Mouse (Mus musculus) limb, embryonic 14.5 days (tissue): ENCODE measurements around the gene Chil6. TPM values are rescaled to one million over a fixed set of nuclear protein-coding genes. Genes with fewer than 3 reads are reported as not detected.

Experiments used
- ATAC-seq: fragments of 200-750 bp; cut with Nextera tagmentation; 2 replicates; pipeline ENCODE4 v1.8.0; 2017; ENCODE audit warnings: low read depth, moderate number of reproducible peaks, moderate TSS enrichment; ENCODE audit not compliant: low FRiP score
- DNase-seq: peaks from one replicate; pipeline ENCODE4 v3.0.0-alpha.2; 2015; ENCODE audit warnings: low spot score
- H3K27ac ChIP-seq: fragments of 300-500 bp; sonication (generic); replicated peaks from 2 replicates; pipeline ENCODE4 v1.5.1; 2014; ENCODE audit warnings: low read depth, mild to moderate bottlenecking, low read length, moderate library complexity, mixed read lengths
- H3K27me3 ChIP-seq: fragments of 300-500 bp; sonication (generic); 2 replicates; pipeline ENCODE4 v1.6.1; 2014; ENCODE audit warnings: low read length, mixed read lengths; ENCODE audit not compliant: control insufficient read depth, insufficient read depth
- H3K36me3 ChIP-seq: fragments of 300-500 bp; sonication (generic); 2 replicates; pipeline ENCODE4 v1.6.1; 2014; ENCODE audit warnings: mild to moderate bottlenecking, low read length, moderate library complexity, mixed read lengths; ENCODE audit not compliant: control insufficient read depth, insufficient read depth
- H3K4me1 ChIP-seq: fragments of 300-500 bp; sonication (generic); 2 replicates; pipeline ENCODE4 v1.6.1; 2014; ENCODE audit warnings: antibody characterized with exemption, low read length, mixed read lengths; ENCODE audit not compliant: control insufficient read depth, insufficient read depth
- H3K4me2 ChIP-seq: fragments of 300-500 bp; sonication (generic); replicated peaks from 2 replicates; pipeline ENCODE4 v1.6.1; 2014; ENCODE audit warnings: low read depth, mild to moderate bottlenecking, low read length, moderate library complexity; ENCODE audit not compliant: severe bottlenecking
- H3K4me3 ChIP-seq: fragments of 300-500 bp; sonication (generic); replicated peaks from 2 replicates; pipeline ENCODE4 v1.5.1; 2014; ENCODE audit warnings: low read length
- H3K9ac ChIP-seq: fragments of 300-500 bp; sonication (generic); 2 replicates; pipeline ENCODE4 v1.6.1; 2014; ENCODE audit warnings: mild to moderate bottlenecking, low read depth, low read length, moderate library complexity; ENCODE audit not compliant: severe bottlenecking
- H3K9me3 ChIP-seq: fragments of 300-500 bp; sonication (generic); 2 replicates; pipeline ENCODE4 v1.6.1; 2016; ENCODE audit warnings: low read length; ENCODE audit not compliant: control insufficient read depth
- POLR2A ChIP-seq: fragments of 200-500 bp; IDR thresholded peaks from 2 replicates; pipeline ENCODE4 v1.8.0; 2012; ENCODE audit warnings: inconsistent platforms, mild to moderate bottlenecking, moderate library complexity, borderline replicate concordance; ENCODE audit not compliant: insufficient read depth, insufficient read length; ENCODE audit errors: extremely low read depth
- WGBS: fragments of 180-500 bp; shearing (Covaris S2); extraction: QIAGEN DNeasy Blood & Tissue Kit; methylation state at CpG from one replicate; pipeline ENCODE4 v1.1.7; 2014; 5-methylcytosine and 5-hydroxymethylcytosine counted together
- polyA plus RNA-seq, 2 experiments: library from polyadenylated mRNA; depleted of rRNA in 1 of 2; stranded (reverse) in 1 of 2; unstranded in 1 of 2; fragments of >200 nt; fragmentation: Nextera tagmentation in 1 of 2; extraction: Ambion mirVana in 1 of 2; gene quantifications; 2 replicates each; pipeline versions ENCODE4 v1.2.1 to v1.2.3; 2012 to 2014

Chil6 gene
- polyA plus RNA-seq (2012; rRNA removed) (not detected in 2 replicates), polyA plus RNA-seq (2014; fragmentation: Nextera tagmentation; extraction: Ambion mirVana) (not detected in 2 replicates)

DNA sequence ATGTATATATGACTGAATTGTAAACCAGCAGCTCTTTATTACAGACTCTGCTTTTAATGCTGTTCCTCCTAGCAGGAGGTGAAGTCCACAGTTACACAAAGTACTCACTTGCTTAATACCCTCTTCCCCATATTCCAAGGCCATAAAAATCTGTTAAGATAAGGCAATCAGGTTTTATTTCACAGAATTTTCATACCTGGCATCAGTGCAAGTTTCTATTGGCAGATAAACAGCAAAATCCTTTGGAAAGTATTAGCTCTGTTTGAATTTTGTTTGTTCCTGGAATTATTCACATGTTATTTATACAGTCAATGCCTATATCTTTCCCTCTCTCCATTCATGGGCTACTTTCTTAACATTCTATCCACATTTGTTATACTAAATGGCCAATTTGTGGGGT lies at the start of gene Chil6:
Gene Chil6 (minus strand): TSS at position 101 of the 400 bp plus-strand sequence.
- no peak within 1 kb of the TSS for H3K4me2 ChIP-seq
- ATAC-seq (no peak), DNase-seq (no peak)
- H3K4me1 ChIP-seq, result no peaks in the 10 kb centered on the region
- no peaks in the 10 kb centered on the region for H3K9me3 ChIP-seq
- TF ChIP-seq POLR2A, result no peak
- no peaks in the 10 kb centered on the region for H3K36me3 ChIP-seq
- no peak within 1 kb of the TSS for H3K9ac ChIP-seq
- no peak within 1 kb of the TSS for H3K4me3 ChIP-seq
- no peaks in the 10 kb centered on the region for H3K27me3 ChIP-seq
- no peak within 1 kb of the TSS for H3K27ac ChIP-seq

DNA sequence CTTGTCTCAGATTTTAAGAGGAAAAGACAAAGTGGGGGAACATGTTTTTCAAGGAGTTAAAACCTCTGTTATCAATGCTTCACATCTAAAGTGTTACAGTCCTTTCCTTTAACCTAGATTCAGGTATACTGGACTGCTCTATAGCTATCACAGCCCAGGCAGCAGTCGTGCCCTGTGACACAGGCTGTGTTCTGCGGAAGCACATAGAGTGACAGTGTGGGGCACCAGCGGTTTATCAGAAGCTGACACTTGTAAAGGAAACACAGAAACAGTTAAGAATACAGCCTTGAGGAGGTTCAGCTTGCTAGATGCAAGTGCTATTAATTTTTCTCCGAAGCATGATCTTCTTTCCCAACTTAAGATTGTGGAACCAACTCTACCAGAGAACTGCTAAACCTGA lies 46.6 kb upstream of the Chil6 start:
- H3K4me1 ChIP-seq, result no peaks in the 10 kb centered on the region
- H3K9ac ChIP-seq, result no peak overlapping the region
- no peak overlapping the region for H3K4me3 ChIP-seq
- DNase-seq, result no peak
- H3K9me3 ChIP-seq, result no peaks in the 10 kb centered on the region
- H3K27ac ChIP-seq, result no peak overlapping the region
- H3K27me3 ChIP-seq, result no peaks in the 10 kb centered on the region
- no peak overlapping the region for H3K4me2 ChIP-seq
- no peaks in the 10 kb centered on the region for H3K36me3 ChIP-seq
- TF ChIP-seq POLR2A, result no peak
- no peak for ATAC-seq
- WGBS, result 74% methylated on average over 4 of the region's 4 CpGs

DNA sequence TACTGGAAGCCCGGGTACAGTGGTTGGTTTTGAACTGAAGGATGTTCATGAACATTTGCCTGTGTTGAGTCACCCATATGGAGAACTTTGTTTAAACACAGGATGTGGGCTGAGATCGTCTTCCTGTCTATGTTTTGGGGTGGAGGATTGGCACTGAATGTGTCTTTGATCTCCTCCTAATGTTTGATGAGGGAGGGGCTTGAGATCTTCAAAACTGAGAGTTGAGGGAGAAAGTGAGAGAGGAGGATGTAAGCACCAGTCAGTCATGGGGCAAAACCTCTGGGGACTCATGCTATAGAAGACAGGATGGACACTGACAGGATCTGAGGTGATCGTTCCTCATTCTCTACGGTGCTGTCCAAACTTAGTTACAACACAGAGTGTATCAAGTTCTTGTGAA lies 43.6 kb upstream of the Chil6 start:
- Histone ChIP-seq H3K36me3 (no peaks in the 10 kb centered on the region), H3K4me3 (no peak overlapping the region), H3K27ac (no peak overlapping the region), H3K4me2 (no peak overlapping the region), H3K27me3 (no peaks in the 10 kb centered on the region), H3K9ac (no peak overlapping the region), H3K4me1 (no peaks in the 10 kb centered on the region), H3K9me3 (no peaks in the 10 kb centered on the region)
- no peak for DNase-seq
- WGBS, result 75% methylated on average over 4 of the region's 4 CpGs
- no peak for ATAC-seq
- TF ChIP-seq POLR2A, result no peak

DNA sequence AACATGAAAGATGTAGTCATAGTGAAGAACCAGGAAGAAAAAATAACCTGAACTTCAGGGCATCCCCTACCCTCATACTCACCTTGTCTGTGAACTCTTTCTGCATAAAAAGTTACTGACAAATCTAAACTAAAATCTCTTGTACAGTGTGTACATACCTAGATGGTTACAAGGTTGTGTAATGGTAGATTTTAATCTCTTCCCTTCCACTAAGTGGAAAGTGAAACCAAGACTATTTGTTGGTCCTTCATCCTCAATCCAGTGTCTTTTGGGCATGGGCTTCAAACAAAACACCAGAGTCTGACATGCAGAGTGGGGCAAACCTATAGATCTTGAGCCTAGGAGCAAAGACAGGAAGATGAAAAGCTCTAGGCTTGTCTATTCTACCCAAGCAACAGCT lies 43.0 kb upstream of the Chil6 start:
- Histone ChIP-seq H3K9ac (no peak overlapping the region), H3K4me2 (no peak overlapping the region), H3K9me3 (no peaks in the 10 kb centered on the region), H3K4me3 (no peak overlapping the region), H3K4me1 (no peaks in the 10 kb centered on the region), H3K27ac (no peak overlapping the region), H3K36me3 (no peaks in the 10 kb centered on the region), H3K27me3 (no peaks in the 10 kb centered on the region)
- DNase-seq, result no peak
- no peak for TF ChIP-seq POLR2A
- no peak for ATAC-seq

DNA sequence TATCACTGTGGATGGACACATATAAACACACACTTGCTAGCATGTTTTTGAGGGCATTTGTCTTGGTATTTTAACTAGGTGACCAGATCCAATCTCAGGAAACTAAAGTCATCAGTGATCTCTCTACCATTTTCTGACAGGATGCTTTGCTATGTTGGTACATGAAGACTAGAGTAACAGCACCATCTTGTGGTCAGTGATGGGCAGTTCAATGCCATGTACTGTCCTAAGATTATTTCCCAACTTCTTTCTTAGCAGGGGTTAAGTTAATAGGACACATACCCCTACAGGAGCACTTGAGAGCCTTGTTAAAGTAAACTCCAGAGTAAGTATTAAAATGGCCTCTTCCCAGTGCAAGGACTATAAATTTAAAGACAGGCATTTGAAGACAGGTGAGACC lies 42.6 kb upstream of the Chil6 start:
- DNase-seq (peak; percentile 58), ATAC-seq (no peak)
- Histone ChIP-seq H3K9me3 (no peaks in the 10 kb centered on the region), H3K9ac (no peak overlapping the region), H3K27ac (no peak overlapping the region), H3K4me3 (no peak overlapping the region), H3K4me2 (no peak overlapping the region), H3K4me1 (no peaks in the 10 kb centered on the region), H3K36me3 (no peaks in the 10 kb centered on the region), H3K27me3 (no peaks in the 10 kb centered on the region)
- no peak for TF ChIP-seq POLR2A

Other genes with a start within 250 kb of the Chil6 start
- gene Chil3, start 238.6 kb downstream of the Chil6 start, polyA plus RNA-seq (2012; rRNA removed), result 0.05 TPM in 1 of 2 replicates, not detected in the other
- 0.19 TPM in 1 of 2 replicates, not detected in the other for gene Chil3, start 238.6 kb downstream of the Chil6 start, polyA plus RNA-seq (2014; fragmentation: Nextera tagmentation; extraction: Ambion mirVana)
- gene Chil4, start 186.7 kb downstream of the Chil6 start, polyA plus RNA-seq (2012; rRNA removed), result not detected in 2 replicates
- not detected in 2 replicates for gene Chil4, start 186.7 kb downstream of the Chil6 start, polyA plus RNA-seq (2014; fragmentation: Nextera tagmentation; extraction: Ambion mirVana)
- gene Dennd2d, start 76.2 kb upstream of the Chil6 start, polyA plus RNA-seq (2012; rRNA removed), result 3.0 and 3.5 TPM in 2 replicates
- gene Dennd2d, start 76.2 kb upstream of the Chil6 start, polyA plus RNA-seq (2014; fragmentation: Nextera tagmentation; extraction: Ambion mirVana), result 5.9 and 7.5 TPM in 2 replicates
- gene Dram2, start 141.6 kb upstream of the Chil6 start, polyA plus RNA-seq (2012; rRNA removed), result 41.8 and 43.9 TPM in 2 replicates
- 51.7 and 57.0 TPM in 2 replicates for gene Dram2, start 141.6 kb upstream of the Chil6 start, polyA plus RNA-seq (2014; fragmentation: Nextera tagmentation; extraction: Ambion mirVana)
- gene Cept1, start 141.6 kb upstream of the Chil6 start, polyA plus RNA-seq (2012; rRNA removed), result 42.9 and 45.7 TPM in 2 replicates
- gene Cept1, start 141.6 kb upstream of the Chil6 start, polyA plus RNA-seq (2014; fragmentation: Nextera tagmentation; extraction: Ambion mirVana), result 66.0 and 68.5 TPM in 2 replicates